Mouse (Mus musculus): ENCODE data around the gene Myh6. TPM values are rescaled to one million over a fixed set of nuclear protein-coding genes. Genes with fewer than 3 reads are reported as not detected.
"Not testable (repeated sequence)": the region's sequence is repeated elsewhere in the genome, so short reads cannot be mapped to it uniquely, and the experiment has no call there.

The Myh6 gene
- polyA plus RNA-seq, 1 experiment from 2014 or later: 61.0 TPM

DNA sequence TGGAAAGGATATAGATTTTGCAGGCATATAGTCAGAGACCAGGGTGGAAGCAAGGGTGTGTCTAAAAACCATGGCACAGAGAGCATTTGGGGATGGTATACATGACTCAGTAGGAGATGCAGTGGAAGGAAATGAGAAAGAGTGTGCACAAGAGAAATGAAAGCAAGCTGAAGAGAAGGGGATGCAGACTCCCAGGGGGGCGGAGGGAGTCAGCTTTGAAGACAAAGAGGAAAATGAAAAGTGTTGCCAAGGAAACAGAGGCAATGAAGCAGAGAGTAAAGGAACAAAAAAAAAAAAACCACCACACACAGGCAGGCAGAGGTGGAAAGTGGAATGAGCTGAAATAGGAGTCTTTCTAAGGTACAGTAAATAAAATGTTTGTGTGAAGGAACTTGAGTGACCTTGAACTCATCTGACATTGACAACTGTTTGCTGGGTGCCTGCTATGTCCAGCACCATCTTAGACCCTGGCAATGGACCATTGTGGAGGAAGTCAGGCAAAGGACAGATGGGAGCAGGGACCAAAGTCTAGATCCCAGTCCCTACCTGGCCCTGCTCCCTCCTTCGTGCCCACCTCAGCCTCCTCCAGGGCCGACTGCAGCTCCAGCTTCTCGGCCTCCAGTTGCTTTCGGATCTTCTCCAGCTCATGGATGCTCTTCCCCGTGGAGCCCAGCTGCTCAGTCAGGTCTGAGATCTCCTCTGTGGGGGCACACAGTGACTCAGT lies 7.5 kb upstream of the Myh6 start:
- TF ChIP-seq EP300 (IDR thresholded peaks at IDR 0.05): no peak
- no peak for TF ChIP-seq CTCF (IDR thresholded peaks at IDR 0.05)
- H3K4me2 ChIP-seq (replicated peaks; ENCODE audit: low read depth, low read length): no peak overlapping the region
- DNase-seq (ENCODE audit: low spot score) (no peak), ATAC-seq (no peak)
- 80% methylated on average over 6 of the region's 6 CpGs for WGBS
- no peak overlapping the region for H3K4me3 ChIP-seq (ENCODE audit: low read depth, low read length)
- H3K9me3 ChIP-seq (ENCODE audit: low read length): no peaks in the 10 kb centered on the region
- H3K4me1 ChIP-seq (ENCODE audit: insufficient read depth, low read depth, low read length): no peaks in the 10 kb centered on the region
- H3K9ac ChIP-seq (replicated peaks; ENCODE audit: low read depth): no peak overlapping the region
- no peaks in the 10 kb centered on the region for H3K36me3 ChIP-seq (ENCODE audit: insufficient read depth, low read length)
- H3K27me3 ChIP-seq (replicated peaks; ENCODE audit: insufficient read depth, low read length): no peaks in the 10 kb centered on the region
- H3K27ac ChIP-seq (ENCODE audit: low read length): no peak overlapping the region

DNA sequence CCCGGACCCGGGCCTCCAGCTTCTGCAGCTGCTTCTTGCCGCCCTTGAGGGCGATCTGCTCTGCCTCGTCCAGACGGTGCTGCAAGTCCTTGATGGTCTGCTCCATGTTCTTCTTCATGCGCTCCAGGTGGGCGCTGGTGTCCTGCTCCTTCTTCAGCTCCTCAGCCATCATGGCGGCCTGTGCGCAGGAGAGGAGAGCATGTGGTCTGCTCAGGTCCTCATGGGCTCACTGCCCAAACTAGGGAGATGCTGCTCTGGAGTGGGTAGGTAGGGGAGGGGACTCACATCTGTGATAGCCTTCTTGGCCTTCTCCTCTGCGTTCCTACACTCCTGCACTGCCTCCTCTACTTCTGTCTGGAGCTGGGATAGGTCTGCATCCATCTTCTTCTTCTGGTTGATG lies 6.1 kb upstream of the Myh6 start:
- not testable (repeated sequence) for DNase-seq (ENCODE audit: low spot score); H3K27ac ChIP-seq (ENCODE audit: low read length)
- 87% methylated on average over 7 of the region's 11 CpGs for WGBS

DNA sequence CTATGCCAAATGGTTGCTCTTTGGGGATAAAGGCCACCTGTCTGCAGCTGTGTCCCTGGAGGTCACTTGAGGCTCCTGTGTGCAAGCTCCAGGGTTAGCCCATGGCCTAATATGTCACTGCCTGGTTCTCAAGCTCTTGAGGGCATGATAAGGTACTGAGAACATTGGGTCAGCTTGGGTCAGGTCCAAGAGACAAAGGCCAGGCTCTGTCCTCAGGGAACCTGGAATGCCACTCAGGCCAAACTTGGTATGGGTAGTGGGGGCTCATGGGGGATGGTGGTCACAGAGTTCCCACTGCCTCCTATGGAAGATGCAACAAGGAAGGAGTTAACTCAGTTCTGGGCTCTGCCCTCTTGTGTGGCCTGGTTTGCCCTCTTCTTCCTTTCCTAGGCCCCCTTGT lies 1.6 kb upstream of the Myh6 start:
- Histone ChIP-seq H3K9me3 (ENCODE audit: low read length) (no peaks in the 10 kb centered on the region), H3K27ac (ENCODE audit: low read length) (no peak overlapping the region), H3K27me3 (replicated peaks; ENCODE audit: insufficient read depth, low read length) (no peaks in the 10 kb centered on the region), H3K4me3 (ENCODE audit: low read depth, low read length) (no peak overlapping the region), H3K4me2 (replicated peaks; ENCODE audit: low read depth, low read length) (no peak overlapping the region), H3K36me3 (ENCODE audit: insufficient read depth, low read length) (no peaks in the 10 kb centered on the region), H3K4me1 (ENCODE audit: insufficient read depth, low read depth, low read length) (no peaks in the 10 kb centered on the region), H3K9ac (replicated peaks; ENCODE audit: low read depth) (no peak overlapping the region)
- TF ChIP-seq EP300 (IDR thresholded peaks at IDR 0.05) (no peak), CTCF (IDR thresholded peaks at IDR 0.05) (no peak)
- DNase-seq (ENCODE audit: low spot score): no peak
- ATAC-seq: no peak; the same call in 1 of the 2 replicates

More for the DNA sequence above, 6.1 kb upstream of the Myh6 start:
- not testable (repeated sequence) for H3K4me3 ChIP-seq (ENCODE audit: low read depth, low read length); ATAC-seq; H3K27me3 ChIP-seq (replicated peaks; ENCODE audit: insufficient read depth, low read length); H3K4me1 ChIP-seq (ENCODE audit: insufficient read depth, low read depth, low read length); H3K4me2 ChIP-seq (replicated peaks; ENCODE audit: low read depth, low read length); H3K9ac ChIP-seq (replicated peaks; ENCODE audit: low read depth); H3K9me3 ChIP-seq (ENCODE audit: low read length); H3K36me3 ChIP-seq (ENCODE audit: insufficient read depth, low read length)

DNA sequence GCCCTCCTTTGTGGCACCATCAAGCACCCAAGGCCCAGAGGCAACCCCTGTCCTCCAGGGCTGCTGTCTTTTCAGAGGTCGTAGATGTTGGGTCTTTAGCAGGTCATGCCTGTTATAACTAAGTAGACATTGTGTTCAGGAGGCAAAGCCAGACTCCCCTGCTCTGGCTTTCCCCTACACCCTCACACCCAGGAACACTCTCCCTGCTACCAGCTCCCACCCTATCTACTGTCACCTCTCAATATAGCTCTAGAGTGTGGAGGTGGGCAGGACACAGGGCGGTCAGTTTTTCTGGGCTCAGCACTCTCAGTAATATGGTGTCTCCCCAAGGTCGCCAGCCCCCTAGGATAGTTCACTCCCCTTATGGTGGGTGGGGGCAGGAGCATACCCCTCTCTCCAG lies 1.1 kb upstream of the Myh6 start:
- H3K4me1 ChIP-seq (ENCODE audit: insufficient read depth, low read depth, low read length): no peaks in the 10 kb centered on the region
- no peak overlapping the region for H3K4me2 ChIP-seq (replicated peaks; ENCODE audit: low read depth, low read length)
- no peaks in the 10 kb centered on the region for H3K36me3 ChIP-seq (ENCODE audit: insufficient read depth, low read length)
- no peak for TF ChIP-seq CTCF (IDR thresholded peaks at IDR 0.05)
- no peak for TF ChIP-seq EP300 (IDR thresholded peaks at IDR 0.05)
- no peak overlapping the region for H3K4me3 ChIP-seq (ENCODE audit: low read depth, low read length)
- no peak overlapping the region for H3K27ac ChIP-seq (ENCODE audit: low read length)
- H3K27me3 ChIP-seq (replicated peaks; ENCODE audit: insufficient read depth, low read length): no peaks in the 10 kb centered on the region
- no peak overlapping the region for H3K9ac ChIP-seq (replicated peaks; ENCODE audit: low read depth)
- no peak for DNase-seq (ENCODE audit: low spot score)
- WGBS: 83% methylated on average over 3 of the region's 3 CpGs
- no peak for ATAC-seq
- H3K9me3 ChIP-seq (ENCODE audit: low read length): no peaks in the 10 kb centered on the region

DNA sequence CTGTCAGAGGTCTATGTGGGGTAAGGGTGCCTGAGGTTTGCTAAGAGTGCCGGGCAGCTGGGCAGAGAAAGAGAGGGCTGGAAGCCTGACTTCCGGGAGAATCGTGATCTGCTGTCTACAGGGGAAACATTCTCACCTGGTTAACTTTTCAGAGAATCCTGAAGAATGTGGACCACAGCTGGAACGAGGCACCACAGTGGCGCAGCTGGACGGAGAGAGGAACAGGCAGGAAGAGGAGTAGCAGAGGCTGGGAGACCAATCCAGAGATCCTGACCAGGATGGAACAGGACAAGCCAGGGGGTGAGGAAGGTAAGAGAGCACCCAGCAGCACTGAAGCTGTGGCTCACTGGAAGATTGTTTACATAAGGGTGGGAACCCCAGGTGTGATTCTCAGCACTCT lies 1.1 kb downstream of the Myh6 start:
- H3K4me2 ChIP-seq (replicated peaks; ENCODE audit: low read depth, low read length): no peak overlapping the region
- no peak overlapping the region for H3K27ac ChIP-seq (ENCODE audit: low read length)
- ATAC-seq: no peak
- H3K4me3 ChIP-seq (ENCODE audit: low read depth, low read length): no peak overlapping the region
- no peak for TF ChIP-seq EP300 (IDR thresholded peaks at IDR 0.05)
- no peak for TF ChIP-seq CTCF (IDR thresholded peaks at IDR 0.05)
- H3K9ac ChIP-seq (replicated peaks; ENCODE audit: low read depth): no peak overlapping the region
- WGBS: 54% methylated on average over 6 of the region's 6 CpGs
- H3K4me1 ChIP-seq (ENCODE audit: insufficient read depth, low read depth, low read length): no peaks in the 10 kb centered on the region
- no peaks in the 10 kb centered on the region for H3K36me3 ChIP-seq (ENCODE audit: insufficient read depth, low read length)
- H3K27me3 ChIP-seq (replicated peaks; ENCODE audit: insufficient read depth, low read length): no peaks in the 10 kb centered on the region
- no peaks in the 10 kb centered on the region for H3K9me3 ChIP-seq (ENCODE audit: low read length)
- no peak for DNase-seq (ENCODE audit: low spot score)

DNA sequence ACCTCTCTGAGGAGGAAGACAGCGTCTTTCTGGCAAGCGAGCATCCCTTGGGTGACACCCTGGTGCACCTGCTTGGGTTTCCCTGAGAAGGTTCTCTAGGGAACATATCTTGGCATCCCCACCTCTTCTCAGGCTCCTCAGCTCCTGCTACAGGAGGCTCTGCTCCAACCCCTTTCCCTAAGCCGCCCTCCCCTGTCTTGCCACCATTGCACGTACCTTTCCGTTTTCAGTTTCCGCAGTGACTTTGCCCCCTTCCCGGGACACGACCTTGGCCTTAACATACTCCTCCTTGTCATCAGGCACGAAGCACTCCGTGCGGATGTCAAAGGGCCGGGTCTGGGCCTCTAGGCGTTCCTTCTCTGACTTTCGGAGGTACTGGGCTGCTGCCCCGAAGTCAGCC lies 1.7 kb downstream of the Myh6 start:
- DNase-seq (ENCODE audit: low spot score): no peak
- Histone ChIP-seq H3K9ac (replicated peaks; ENCODE audit: low read depth) (no peak overlapping the region), H3K9me3 (ENCODE audit: low read length) (no peaks in the 10 kb centered on the region), H3K36me3 (ENCODE audit: insufficient read depth, low read length) (no peaks in the 10 kb centered on the region), H3K4me3 (ENCODE audit: low read depth, low read length) (no peak overlapping the region), H3K27ac (ENCODE audit: low read length) (no peak overlapping the region), H3K27me3 (replicated peaks; ENCODE audit: insufficient read depth, low read length) (no peaks in the 10 kb centered on the region), H3K4me2 (replicated peaks; ENCODE audit: low read depth, low read length) (no peak overlapping the region), H3K4me1 (ENCODE audit: insufficient read depth, low read depth, low read length) (no peaks in the 10 kb centered on the region)
- no peak for ATAC-seq
- TF ChIP-seq EP300 (IDR thresholded peaks at IDR 0.05) (no peak), CTCF (IDR thresholded peaks at IDR 0.05) (no peak)
- WGBS: 69% methylated on average over 15 of the region's 15 CpGs

DNA sequence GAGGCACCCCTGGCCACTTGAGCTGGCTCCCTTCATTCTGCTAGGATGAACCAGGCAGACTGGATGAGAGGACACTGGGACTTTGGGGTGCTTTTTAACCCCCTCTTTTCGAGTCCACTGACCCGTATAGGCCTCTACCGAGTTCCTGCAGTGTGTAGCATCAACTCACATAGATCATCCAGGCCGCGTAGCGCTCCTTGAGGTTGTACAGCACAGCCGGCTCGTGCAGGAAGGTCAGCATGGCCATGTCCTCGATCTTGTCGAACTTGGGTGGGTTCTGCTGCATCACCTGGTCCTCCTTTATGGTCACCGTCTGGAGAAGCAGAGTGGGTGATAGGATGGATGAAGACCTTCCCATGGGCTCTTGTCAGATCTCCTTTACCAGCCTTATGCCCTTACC lies 3.0 kb downstream of the Myh6 start:
- no peaks in the 10 kb centered on the region for H3K36me3 ChIP-seq (ENCODE audit: insufficient read depth, low read length)
- H3K9ac ChIP-seq (replicated peaks; ENCODE audit: low read depth): no peak overlapping the region
- H3K4me1 ChIP-seq (ENCODE audit: insufficient read depth, low read depth, low read length): no peaks in the 10 kb centered on the region
- H3K4me2 ChIP-seq (replicated peaks; ENCODE audit: low read depth, low read length): no peak overlapping the region
- whole genome bisulfite sequencing: 81% methylated on average over 11 of the region's 11 CpGs
- no peaks in the 10 kb centered on the region for H3K9me3 ChIP-seq (ENCODE audit: low read length)
- TF ChIP-seq CTCF (IDR thresholded peaks at IDR 0.05) (no peak), EP300 (IDR thresholded peaks at IDR 0.05) (no peak)
- H3K27ac ChIP-seq (ENCODE audit: low read length): no peak overlapping the region
- H3K27me3 ChIP-seq (replicated peaks; ENCODE audit: insufficient read depth, low read length): no peaks in the 10 kb centered on the region
- ATAC-seq (no peak), DNase-seq (ENCODE audit: low spot score) (no peak)
- H3K4me3 ChIP-seq (ENCODE audit: low read depth, low read length): no peak overlapping the region
